Mouse (Mus musculus) urinary bladder, adult 18-20 months (tissue): ENCODE measurements around the gene Osbpl8.
A peak's percentile ranks its signal among the peaks of the same experiment; 100 is the strongest.

Experiments used
- DNase-seq, 2 experiments: peaks; one replicate each; pipeline ENCODE4 v3.0.0; 2022; ENCODE audit warnings: low spot score in 2 of 2, mixed read lengths in 2 of 2

The Osbpl8 gene

GRCm38 (mm10) chr10:111234450-111235288 is 70.1 kb downstream of the Osbpl8 start:
- DNase-seq, result no peak

DNA sequence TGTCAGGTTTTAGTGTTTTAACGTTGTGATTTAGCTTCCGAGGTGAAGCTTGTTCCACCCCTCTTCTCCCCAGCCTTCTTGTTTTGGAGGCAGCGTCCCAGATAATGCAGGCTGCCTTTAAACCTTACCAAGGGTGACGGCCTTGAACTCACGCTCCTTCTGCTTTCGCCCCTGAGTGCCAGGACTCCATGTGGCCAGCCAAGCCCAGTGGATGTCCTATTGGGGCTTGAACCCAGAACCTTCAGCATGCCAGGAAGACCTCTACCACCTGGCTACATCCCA is 70.7 kb downstream of the Osbpl8 start:
- no peak for DNase-seq

GRCm38 (mm10) chr10:111237434-111237833 is 72.9 kb downstream of the Osbpl8 start:
- no peak for DNase-seq

- no peak for DNase-seq
Measured at GRCm38 (mm10) chr10:111242677-111243076, 78.1 kb downstream of the Osbpl8 start.

DNA sequence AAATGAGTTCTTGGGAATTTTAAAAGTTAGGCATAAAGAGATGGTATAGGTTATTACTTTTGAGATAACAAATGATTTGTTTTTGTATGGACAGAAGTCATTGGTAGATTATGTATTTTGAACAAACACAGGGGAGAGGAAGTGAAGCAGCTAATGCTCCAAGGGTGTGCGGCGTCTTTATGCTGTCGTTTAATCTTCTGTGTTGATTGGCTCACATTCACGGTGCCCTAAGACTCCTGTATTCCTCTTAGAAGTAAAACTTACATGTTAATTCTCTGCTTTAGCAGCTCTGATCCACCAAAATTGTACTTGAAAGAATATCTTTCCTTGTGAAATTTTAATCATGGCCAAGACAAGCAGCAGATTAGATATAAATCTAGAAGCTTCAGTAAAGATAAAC is 83.1 kb downstream of the Osbpl8 start:
- no peak for DNase-seq

DNA sequence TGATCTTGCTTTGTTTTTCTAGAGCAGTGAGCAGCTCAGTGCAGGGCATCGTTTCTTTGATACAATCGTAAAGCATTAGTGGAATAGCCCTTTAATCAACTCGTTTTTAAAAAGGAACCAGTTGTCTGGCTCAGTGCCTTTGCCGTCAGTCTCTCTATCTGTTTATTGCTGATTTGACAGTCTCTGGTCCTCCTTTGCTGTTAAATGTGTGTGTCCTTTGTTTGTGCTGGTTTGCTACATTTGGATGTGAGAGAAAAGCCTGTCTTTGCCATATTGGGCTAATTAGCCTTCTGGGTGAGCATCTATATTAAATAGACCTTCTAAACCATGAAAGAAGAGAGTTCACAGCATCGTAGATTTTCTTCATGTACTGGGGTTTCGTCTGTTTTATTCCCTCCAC is 83.6 kb downstream of the Osbpl8 start:
- no peak for DNase-seq

GRCm38 (mm10) chr10:111250192-111250591 is 85.6 kb downstream of the Osbpl8 start:
- no peak for DNase-seq

DNA sequence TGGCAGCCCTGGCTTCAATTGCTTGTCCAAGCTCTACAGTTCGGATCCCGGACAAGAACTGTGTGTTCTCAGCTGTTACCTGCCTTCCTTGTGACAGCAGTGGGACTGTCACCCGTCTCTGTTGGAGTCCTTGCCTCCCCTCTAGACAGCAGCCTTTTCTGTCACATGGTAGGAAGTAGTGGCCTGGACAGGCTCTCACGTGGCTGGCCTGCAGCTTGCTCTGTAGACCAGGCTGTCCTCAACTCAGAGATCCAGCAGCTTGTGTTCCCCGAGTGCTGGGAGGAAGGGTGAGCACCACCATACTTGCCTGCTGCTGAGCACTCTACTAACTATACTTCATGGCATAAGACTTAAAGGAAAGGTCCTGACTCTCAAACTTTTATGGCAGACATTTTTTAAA is 87.1 kb downstream of the Osbpl8 start:
- DNase-seq, result no peak

GRCm38 (mm10) chr10:111255228-111255627 is 90.7 kb downstream of the Osbpl8 start:
- DNase-seq, result no peak

GRCm38 (mm10) chr10:111256156-111256555 is 91.6 kb downstream of the Osbpl8 start:
- DNase-seq, result no peak

DNA sequence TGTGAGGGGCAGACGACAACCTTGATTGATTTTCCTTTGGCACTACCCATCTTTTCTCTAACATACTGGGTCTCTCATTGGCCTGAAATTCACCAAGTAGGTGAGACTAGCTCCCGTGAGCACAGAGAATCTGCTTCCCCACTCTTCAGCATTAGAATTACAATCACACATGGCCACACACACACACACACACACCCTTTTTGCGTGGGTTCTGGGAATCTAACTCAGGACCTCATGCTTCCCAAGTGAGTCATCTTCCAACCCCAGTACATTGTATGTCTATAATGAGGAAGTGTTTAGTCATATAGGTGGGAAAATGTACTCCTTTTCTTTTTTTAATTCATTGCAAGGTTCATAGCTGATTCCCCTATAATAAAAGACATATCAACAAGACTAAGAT is 92.8 kb downstream of the Osbpl8 start:
- DNase-seq, result no peak

- DNase-seq, result no peak
Measured at GRCm38 (mm10) chr10:111258256-111258655, 93.7 kb downstream of the Osbpl8 start.

- no peak for DNase-seq
Measured at GRCm38 (mm10) chr10:111271687-111272086, 107.1 kb downstream of the Osbpl8 start.

- no peak for DNase-seq
Measured at GRCm38 (mm10) chr10:111272905-111273304, 108.4 kb downstream of the Osbpl8 start.

GRCm38 (mm10) chr10:111273463-111274088 is 109.0 kb downstream of the Osbpl8 start:
- no peak for DNase-seq

DNA sequence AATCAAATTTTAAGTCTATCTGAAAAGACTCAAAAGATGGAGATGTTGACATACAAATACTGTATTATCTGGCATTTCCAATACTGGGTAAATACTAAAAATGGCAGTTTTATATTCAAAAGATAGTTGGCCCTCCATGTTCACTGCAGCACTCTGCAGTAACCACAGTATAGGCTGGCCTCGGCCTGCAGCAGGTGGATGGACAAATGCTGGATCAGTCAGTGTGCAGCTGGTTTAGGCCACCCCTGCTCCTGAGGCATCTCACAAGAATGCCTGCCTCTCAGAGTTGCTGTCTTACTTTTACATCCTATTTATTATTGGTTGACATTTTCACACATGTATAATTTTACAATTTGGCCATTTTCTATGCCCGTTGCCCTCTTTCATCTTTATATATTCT is 111.3 kb downstream of the Osbpl8 start:
- DNase-seq, result no peak

DNA sequence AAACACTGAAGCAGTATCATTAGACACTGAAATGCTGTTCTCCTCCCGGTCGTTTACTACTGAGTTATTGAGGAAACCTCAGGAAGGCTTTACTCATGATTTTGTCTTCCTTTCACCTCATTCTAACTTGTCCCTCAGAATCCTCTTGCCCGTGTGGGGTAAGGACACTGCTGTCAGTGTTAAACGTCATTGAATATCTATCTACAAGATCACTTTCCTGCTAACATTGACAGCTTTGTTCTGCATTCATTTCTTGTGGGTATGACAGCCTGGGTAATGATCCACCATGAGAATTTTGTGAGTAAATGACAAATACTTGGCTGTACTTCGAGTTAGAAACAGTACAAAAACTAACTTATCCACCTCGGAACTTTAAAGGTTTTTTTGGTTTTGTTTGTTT is 133.1 kb downstream of the Osbpl8 start:
- no peak for DNase-seq

- peak; percentile 90 for DNase-seq
Measured at GRCm38 (mm10) chr10:111298140-111299098, 133.9 kb downstream of the Osbpl8 start, which contains the start of gene Bbs10. TSS of gene Bbs10 (plus strand) at chr10:111298679.

- no peak for DNase-seq
Measured at GRCm38 (mm10) chr10:111299591-111299990, 135.0 kb downstream of the Osbpl8 start.

- DNase-seq, result no peak
Measured at GRCm38 (mm10) chr10:111301041-111301440, 136.5 kb downstream of the Osbpl8 start.

DNA sequence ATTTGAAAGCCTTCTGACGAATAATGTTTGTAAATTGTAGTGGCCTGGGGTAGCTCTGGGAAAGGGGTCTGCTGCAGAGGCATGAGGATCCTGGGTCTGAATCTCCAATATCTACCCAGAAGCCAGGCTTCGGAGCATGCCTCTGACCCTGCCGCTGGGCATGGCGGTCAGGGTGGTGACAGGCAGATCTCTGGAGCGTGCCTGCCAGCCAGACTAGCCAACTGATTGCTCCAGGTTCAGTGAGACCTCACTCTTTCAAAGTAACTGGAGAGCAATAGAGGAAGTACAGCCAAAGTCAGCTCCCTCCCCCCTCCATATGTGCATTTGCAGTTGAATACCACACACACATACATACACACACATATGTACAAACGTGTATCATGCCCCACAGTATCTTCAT is 137.9 kb downstream of the Osbpl8 start:
- DNase-seq, result no peak

DNA sequence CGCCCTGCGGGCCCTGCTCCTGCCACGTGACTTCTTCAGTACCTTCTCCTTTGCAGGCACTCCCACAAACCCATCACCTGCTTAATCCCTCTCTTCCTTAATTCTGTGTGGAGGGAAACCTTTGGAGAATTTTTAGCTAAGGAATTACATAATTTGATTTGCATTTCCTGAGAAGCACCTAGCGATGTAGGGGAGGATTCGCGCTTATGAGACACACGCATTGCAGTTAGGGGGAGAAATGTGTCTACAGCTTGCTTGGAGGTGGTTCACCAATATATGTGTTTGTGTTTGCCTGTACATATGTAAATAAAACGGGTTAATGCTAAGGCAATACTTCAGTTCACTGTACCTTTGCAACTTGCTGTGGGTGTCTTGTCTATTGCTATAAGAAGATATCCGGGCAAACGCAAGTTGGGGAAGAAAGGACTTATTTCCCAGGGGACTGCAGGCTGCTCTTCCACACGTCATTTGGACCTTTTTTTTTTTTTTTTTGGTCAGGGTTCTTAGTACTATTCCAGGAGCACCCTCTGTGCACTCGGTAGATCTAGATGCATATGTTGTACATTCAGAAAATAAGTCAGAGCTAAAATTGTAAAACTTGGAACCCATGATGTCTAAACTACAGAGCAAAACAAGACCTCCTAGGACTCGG is 144.4 kb downstream of the Osbpl8 start:
- no peak for DNase-seq
